Mouse (Mus musculus): ENCODE data around the gene Adamtsl1.

Gene Adamtsl1

DNA sequence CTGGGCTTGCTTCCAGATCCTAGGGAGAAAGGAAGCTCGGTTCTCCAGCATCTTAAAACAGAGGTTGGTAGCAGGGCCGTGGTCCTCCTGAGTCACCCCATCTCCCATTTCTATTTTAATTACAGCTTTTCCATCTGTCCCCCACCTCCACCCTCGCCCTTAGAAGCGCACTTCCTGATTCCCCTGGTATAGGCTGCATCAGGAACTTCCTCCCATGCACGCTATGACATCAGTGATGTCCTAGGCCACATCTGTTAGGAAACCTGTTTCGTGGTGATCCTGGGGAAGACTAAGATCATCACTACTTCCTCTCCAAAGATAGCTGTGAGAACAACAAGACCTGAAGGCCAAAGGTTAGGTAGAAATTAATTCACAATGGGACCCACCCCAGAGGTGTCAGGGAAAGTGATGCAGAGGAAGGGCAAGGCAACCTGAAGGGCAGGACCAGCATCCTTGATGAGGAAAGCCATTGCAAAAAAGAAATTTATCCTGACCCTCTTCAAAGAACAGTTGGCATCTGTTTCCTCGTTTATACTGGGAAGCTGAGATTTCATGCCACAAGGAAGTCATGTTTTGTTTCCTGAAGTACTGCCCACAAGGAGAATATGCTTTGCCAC, 882.8 kb downstream of the Adamtsl1 start:
- no peak for DNase-seq (ENCODE audit: low read depth, low spot score)

DNA sequence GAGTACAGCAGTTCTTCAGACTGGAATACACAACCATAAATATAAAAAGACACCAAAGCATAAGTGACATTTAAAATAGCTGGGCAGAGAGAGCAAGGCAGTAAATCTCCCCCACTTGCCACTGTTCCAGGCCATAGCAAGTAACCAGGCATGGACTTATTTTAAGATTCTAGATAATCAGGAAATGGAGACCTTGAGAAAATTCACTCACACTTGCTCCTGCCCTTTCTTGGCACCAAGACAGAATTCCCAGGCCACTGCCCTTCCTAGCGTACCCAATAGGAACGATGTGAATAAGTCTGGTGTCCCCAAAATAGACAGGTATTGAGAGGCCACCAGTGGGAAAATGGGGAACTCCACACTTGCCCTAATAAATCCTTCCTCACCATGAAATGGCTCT, 883.5 kb downstream of the Adamtsl1 start:
- no peak for DNase-seq (ENCODE audit: low read depth, low spot score)

DNA sequence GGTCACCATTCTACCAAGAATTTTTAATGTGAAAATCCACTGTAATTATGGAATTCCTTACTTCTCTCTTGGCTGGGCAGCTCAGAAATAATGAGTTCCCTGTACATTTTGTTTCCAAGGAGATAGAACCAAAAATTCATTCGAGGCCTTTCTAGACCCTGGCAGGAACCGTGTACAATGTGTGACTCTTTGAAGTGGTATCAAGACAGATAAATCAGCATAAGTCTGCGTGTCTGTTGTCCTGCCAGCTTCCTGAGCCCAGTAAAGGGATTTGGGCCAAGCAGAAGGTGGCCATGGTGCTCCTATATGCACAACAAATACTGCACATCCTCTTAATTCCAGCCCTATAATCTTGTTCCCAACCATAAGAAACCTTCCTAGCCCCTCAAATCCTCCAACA, 887.1 kb downstream of the Adamtsl1 start:
- DNase-seq (ENCODE audit: low read depth, low spot score) = no peak

DNA sequence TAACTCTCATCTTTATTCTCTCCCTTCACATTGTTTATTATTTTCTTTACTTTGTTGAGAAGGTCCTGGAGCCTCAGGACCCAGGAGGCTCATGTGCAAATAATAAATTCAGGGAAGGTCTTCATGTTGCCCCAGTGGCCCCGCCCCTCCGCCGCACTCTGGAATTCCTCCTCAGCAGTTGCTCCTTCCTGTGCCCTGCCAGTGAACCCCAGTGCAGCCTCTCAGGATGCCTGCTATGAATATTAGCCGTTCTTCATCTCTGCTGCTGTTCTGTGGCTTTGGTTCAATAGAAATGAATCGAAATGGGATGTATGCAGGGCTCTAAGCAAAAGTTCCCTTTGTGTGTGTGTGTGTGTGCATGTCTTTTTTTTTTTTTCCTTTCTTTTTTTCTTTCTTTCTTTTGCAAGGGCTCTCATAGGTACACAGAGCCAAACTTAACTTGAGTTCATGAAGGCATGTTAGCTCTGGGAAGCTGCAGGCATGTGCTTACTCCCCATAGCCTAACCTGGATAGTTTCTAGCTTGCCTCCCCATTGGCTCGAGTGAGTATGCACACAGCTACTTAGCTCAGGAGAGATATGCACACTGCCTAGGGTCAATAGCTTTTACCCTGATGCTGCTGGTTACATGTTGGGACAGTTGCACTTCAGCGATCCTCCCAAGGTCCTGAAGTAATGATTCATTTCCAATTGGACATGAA, 892.7 kb downstream of the Adamtsl1 start:
- no peak for DNase-seq (ENCODE audit: low read depth, low spot score)

DNA sequence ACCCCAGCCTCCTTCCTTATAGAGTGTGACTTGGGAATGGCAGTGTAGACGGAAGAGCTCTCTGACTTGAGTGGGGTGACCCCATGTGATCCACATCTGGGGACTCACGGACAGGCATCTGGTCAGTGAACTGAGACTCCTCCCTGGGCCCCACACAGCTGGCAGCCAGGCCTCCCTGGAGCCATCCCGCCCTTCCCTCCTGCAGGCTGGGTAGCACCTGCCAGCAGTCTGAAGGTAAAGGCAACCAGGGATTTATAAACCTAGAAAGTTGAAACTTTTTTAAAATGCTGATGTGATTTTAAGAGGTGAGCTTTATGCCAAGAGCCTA, 893.2 kb downstream of the Adamtsl1 start:
- DNase-seq (ENCODE audit: low read depth, low spot score) = no peak

DNA sequence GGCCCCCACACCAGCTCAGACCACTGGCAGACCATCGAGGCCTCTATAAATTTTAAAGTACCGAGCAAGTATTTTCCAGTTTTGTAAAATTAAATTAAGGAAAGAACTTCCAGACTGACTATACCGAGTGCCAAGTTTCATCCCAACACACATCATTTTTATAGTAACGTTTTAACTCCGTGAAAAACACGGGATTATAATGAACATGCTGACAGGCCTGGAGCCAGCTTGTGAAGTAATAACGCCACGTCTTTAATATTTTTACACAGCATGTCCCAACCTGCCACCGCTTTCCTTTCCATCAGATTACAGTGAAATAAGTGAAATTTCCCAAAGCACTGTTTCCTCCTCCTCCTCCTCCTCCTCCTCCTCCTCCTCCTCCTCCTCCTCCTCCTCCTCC, 894.4 kb downstream of the Adamtsl1 start:
- no peak for DNase-seq (ENCODE audit: low read depth, low spot score)

DNA sequence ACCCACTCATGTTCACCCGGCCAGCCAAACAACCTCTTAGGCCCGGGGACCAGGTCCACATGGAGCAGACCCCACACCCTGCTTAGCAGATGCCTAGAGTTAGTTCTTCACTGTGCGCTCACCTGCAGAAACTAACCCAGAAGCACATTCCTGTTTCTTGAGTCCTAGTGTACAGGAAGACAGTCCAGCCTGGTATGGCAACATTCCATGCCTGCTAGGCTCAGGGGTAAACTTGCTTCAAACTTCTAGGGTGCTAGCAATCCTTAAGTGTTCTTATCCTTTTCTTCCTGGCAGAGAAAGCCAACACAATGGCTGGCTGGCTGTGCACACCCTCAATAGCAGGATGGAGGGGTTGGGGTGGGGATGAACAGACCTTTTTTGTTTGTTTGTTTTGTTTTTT, 897.0 kb downstream of the Adamtsl1 start:
- DNase-seq (ENCODE audit: low read depth, low spot score) = no peak

DNA sequence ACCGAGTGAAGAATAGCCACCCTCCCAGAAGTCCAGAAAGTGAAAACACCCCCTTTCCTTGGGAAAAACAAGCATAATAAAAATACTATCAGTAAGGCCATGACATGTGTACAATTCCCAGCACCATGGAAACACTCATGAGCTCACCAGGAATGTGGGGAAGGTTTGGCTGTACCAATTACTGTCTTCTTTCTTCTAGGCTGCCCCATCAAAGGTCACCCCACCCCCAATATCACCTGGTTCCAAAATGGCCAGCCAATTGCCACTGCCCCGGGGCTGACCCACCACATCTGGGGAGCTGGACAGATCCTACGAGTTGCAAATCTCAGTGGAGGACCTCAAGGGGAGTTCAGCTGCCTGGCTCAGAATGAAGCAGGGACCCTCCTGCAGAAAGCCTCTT, 899.4 kb downstream of the Adamtsl1 start:
- no peak for DNase-seq (ENCODE audit: low read depth, low spot score)

DNA sequence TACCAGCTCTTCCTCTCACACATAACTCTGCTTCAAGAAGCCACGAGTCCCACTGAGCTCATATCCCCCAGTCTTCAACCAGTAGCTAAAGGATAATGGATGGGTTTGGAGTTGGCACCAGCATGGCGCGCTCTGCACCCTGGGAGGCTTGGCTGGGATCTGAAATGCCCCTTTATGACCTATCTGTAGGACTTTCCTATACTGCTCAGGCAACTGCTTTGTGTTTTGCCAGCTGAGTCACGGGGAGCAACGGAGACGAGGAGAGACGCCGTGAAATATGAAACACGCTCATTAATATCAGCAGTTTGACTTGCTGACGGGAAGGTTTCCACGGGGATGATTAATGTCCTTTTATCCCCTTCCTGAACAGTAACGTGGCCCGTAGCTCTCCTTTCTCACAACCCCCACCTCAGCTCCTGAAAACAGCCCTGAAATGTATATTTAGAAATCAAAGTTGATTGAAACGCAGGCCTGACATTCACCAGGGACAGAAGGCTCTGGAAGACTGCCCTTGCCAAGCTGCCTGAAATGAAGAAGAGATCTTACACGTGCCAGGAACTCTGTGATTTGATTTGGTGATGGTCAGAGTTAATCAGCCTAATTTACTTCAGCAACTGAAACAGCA, 902.5 kb downstream of the Adamtsl1 start:
- no peak for DNase-seq (ENCODE audit: low read depth, low spot score)

DNA sequence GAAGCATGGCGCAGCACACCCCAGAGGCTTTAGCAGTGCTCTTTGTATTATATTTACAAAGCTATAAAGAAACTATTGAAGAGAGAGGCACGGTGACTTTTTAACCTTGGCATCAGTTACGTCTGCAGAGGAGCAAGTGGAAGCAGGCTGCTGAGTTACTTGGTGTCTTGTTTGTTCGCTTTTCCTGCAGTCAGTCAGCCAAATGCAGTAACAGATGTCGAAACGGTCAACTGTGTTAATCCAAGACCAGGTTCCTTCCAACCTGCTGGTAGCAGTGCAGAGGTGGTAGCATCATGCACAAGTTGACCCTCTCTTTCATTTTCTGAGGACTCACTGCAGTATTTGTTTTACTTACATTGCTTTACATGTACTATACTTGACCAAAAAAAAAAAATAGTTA, 908.6 kb downstream of the Adamtsl1 start:
- no peak for DNase-seq (ENCODE audit: low read depth, low spot score)

DNA sequence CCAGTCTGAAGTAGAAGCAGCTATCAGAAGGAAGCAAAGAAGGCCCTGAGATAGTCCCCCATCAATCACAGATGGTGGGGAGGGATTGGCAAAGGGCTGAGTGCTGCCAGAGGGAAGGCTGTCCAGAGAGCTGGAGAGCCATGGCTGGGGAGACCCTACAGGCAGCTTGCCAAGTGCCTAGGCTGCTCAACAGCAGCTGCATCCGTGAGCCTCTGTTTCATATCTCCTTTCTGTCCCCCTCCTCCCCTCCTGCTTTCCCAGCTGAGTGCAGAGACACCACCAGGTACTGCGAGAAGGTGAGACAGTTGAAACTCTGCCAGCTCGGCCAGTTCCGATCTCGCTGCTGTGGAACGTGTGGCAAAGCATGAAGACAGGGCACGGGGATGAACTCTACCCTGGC, 911.6 kb downstream of the Adamtsl1 start:
- DNase-seq (ENCODE audit: low read depth, low spot score) = no peak

DNA sequence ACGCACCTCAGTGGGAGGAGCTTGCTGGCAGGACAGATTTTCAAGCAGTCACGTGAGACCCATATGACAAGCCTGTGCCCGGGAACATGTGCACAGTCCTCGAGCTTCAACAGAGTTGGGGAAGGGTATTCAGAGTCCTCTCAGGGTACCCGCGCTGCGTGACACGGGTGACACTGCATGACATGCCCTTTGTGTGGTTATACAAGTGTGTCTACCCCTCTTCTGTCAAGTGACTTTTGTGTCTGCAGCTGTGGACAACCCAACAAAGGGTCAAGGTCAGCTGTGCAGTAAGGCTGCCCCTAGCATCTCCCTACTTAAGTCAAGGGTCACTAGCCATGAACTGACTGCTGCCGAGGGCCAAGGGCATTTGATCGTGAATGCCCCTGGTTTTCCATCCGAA, 912.6 kb downstream of the Adamtsl1 start:
- DNase-seq (ENCODE audit: low read depth, low spot score) = no peak

DNA sequence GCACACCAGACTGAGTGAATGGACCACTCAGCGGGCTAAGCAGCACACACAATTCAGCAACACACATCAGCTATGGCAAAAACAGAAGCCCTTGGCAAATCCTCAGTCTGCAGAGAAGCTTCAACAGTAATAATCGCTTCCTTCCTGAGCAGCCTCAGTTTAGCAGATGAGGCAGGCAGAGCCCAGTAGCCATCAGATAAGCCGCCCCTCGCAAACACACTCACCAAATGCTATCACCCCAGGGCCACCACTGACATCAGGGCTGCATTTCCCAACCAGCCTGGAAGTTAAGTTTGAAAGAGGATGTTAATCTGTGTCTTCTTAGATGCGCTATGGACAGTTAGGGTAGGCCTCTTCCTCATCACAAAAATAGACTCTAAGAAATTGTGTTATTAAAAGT, 913.3 kb downstream of the Adamtsl1 start:
- DNase-seq (ENCODE audit: low read depth, low spot score) = no peak

DNA sequence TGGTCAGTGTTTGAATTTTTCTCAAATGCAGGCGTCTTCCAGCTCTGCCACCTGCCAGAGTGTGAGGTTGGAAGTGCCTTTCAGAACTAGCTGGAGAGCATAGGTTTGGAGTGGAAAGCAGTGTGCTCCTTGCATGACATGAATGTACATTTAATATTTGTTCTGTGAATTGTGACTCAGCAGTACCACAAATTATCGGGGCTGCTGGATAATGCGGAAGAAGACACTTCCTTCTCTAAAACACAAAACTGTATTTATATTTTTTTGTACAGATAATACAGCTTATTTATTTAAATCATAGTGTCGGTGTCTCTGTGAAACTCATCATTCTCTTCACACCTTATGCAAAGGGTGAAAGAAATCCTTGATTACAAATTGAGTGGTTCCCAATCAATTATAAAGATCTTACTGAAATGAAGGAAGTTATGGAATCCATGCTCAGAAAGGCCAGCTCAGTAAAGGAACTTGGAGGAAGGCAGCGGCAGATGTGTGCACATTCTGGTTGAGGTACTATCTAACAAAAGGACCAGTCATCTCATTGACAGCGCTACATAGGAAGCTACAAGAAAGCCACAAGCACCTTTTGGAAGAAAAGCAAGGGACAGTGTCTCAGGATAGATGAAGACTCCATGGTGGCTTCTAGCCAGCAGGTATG, 914.2 kb downstream of the Adamtsl1 start:
- DNase-seq (ENCODE audit: low read depth, low spot score) = no peak

DNA sequence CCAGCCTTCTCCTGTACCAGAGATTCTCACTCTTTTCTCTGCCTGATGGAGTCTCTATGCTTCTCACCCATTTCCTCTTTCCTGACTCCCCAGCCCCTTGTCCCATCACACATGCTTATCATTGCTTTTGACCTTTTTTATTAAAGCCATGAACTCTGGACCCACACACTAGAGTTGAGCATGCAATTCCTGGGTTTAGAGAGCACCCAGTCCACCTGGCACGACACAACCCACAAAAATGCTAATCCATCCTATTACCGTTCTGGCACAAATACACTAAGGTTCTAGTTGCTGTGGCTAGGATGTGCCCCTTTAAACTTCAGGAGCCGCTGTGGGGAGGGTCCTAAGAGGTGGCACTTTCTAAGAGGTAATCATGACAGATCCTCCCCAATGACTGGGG, 921.7 kb downstream of the Adamtsl1 start:
- no peak for DNase-seq (ENCODE audit: low read depth, low spot score)

DNA sequence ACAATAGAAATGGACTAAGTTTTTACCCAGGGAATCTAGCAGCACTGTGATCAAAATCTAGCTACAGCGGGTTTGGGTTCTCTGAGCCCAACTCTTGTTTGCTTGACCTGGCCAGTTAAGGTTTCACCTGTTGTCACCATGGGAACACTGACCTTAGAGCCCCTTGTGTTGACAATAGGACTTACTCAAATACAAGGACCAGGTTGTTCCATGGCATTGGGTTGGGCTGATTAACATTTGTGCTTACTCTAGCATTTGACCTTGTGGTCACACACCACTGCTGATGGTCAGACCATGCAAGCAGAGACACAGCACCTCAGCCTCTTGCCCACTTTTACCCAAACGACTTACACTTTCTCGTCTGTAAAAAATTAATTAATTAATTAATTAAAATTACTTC, 922.4 kb downstream of the Adamtsl1 start:
- DNase-seq (ENCODE audit: low read depth, low spot score) = no peak

DNA sequence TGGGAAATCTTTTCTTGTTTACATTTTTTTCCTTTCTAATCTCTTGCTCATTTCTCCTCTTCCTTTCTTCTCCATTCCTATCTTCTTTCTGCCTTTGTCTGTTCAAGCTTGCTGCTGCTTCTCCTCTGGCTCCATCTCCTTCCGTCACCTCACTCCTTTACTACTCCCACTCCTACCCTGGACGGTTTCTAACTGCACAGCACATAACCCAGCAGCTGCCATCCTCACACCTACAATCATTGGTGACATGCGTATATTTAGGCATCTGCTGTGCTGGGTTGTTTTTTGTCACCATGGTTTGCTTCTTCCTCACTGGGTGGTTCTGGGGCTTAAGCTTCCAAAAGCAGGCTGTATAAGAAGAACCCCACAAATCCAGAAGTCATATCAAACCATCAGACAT, 936.5 kb downstream of the Adamtsl1 start:
- no peak for DNase-seq (ENCODE audit: low read depth, low spot score)

DNA sequence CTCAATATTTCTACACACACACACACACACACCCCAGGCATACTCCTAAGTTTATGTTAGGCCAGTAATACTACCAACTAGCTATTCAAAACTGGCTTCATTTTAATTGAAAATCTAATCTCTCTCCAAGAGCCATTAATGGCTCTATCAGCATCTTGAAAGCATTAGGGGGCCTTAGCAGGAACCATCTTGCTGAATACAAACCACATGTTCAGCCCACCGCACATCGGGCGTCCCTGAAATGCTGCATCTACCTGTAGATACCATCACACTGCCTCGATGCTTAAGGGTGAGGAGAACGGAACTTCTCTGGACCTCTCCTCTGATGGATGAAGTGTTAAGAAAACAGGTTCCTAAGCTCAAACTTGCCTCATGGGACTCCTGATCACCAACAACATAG, 950.8 kb downstream of the Adamtsl1 start:
- no peak for DNase-seq (ENCODE audit: low read depth, low spot score)
